Mouse (Mus musculus) stomach, embryonic 16.5 days (tissue): Measurements from ENCODE around the gene Bcl2l13. TPM values are rescaled to one million over a fixed set of nuclear protein-coding genes. Genes with fewer than 3 reads are reported as not detected.

Experiments
- ATAC-seq: fragments of 200-750 bp; cut with Nextera tagmentation; 2 replicates; pipeline ENCODE4 v1.8.0; 2017; ENCODE audit warnings: moderate number of reproducible peaks, moderate TSS enrichment; ENCODE audit not compliant: insufficient read depth, low FRiP score
- H3K27ac ChIP-seq: fragments of 300-500 bp; sonication (generic); 2 replicates; pipeline ENCODE4 v1.5.1; 2014; ENCODE audit warnings: low read length
- H3K27me3 ChIP-seq: fragments of 300-500 bp; sonication (generic); 2 replicates; pipeline ENCODE4 v1.6.1; 2014; ENCODE audit warnings: low read length, control low read depth, mixed read lengths; ENCODE audit not compliant: control insufficient read depth, insufficient read depth
- H3K36me3 ChIP-seq: fragments of 300-500 bp; sonication (generic); 2 replicates; pipeline ENCODE4 v1.6.1; 2014; ENCODE audit warnings: low read length; ENCODE audit not compliant: control insufficient read depth, insufficient read depth
- H3K4me1 ChIP-seq: fragments of 300-500 bp; sonication (generic); 2 replicates; pipeline ENCODE4 v1.6.1; 2014; ENCODE audit warnings: low read length, control low read depth, mixed read lengths; ENCODE audit not compliant: control insufficient read depth, insufficient read depth
- H3K4me2 ChIP-seq: fragments of 300-500 bp; sonication (generic); 2 replicates; pipeline ENCODE4 v1.6.1; 2014; ENCODE audit warnings: low read depth, low read length, mixed read lengths
- H3K4me3 ChIP-seq: fragments of 300-500 bp; sonication (generic); replicated peaks from 2 replicates; pipeline ENCODE4 v1.5.1; 2014; ENCODE audit warnings: mild to moderate bottlenecking, low read length
- H3K9ac ChIP-seq: fragments of 300-500 bp; sonication (generic); 2 replicates; pipeline ENCODE4 v1.6.1; 2014; ENCODE audit warnings: low read length
- H3K9me3 ChIP-seq: fragments of 300-500 bp; sonication (generic); replicated peaks from 2 replicates; pipeline ENCODE4 v1.6.1; 2016; ENCODE audit warnings: low read length, control low read depth; ENCODE audit not compliant: control insufficient read depth
- WGBS: fragments of 180-500 bp; shearing (Covaris S2); extraction: QIAGEN DNeasy Blood & Tissue Kit; methylation state at CpG from one replicate; pipeline ENCODE4 v1.1.7; 2014; 5-methylcytosine and 5-hydroxymethylcytosine counted together
- polyA plus RNA-seq: library from polyadenylated mRNA; unstranded; fragments of >200 nt; fragmentation: Nextera tagmentation; extraction: Ambion mirVana; gene quantifications from 2 replicates; pipeline ENCODE4 v1.2.1, GENCODE M21; 2015

The Bcl2l13 gene
- polyA plus RNA-seq, 1 experiment from 2014 or later: 29.6 TPM

GRCm38 (mm10) chr6:120873874-120874273 is 37.9 kb downstream of the Bcl2l13 start:
- H3K4me3 ChIP-seq: no peak overlapping the region
- H3K27ac ChIP-seq: no peak overlapping the region
- no peaks in the 10 kb centered on the region for H3K4me1 ChIP-seq
- ATAC-seq: no peak
- H3K9ac ChIP-seq: no peak overlapping the region
- H3K27me3 ChIP-seq: no peaks in the 10 kb centered on the region
- H3K9me3 ChIP-seq: no peaks in the 10 kb centered on the region
- H3K4me2 ChIP-seq: no peak overlapping the region
- 44% methylated on average over 9 of the region's 9 CpGs for WGBS
- no peaks in the 10 kb centered on the region; the same call in 1 of the 2 replicates for H3K36me3 ChIP-seq

- H3K36me3 ChIP-seq: peaks cover 25% of the 10 kb centered on the region; the same call in 1 of the 2 replicates
- 70% methylated on average over 5 of the region's 5 CpGs for WGBS
These were observed 43.0 kb downstream of the Bcl2l13 start for GRCm38 (mm10) chr6:120879046-120879445.

GRCm38 (mm10) chr6:120884436-120884835 is 48.4 kb downstream of the Bcl2l13 start:
- H3K4me3 ChIP-seq: no peak overlapping the region
- H3K4me1 ChIP-seq: no peaks in the 10 kb centered on the region
- peaks cover 36% of the 10 kb centered on the region; the same call in 1 of the 2 replicates for H3K36me3 ChIP-seq
- WGBS: 93% methylated on average over 6 of the region's 6 CpGs
- no peak overlapping the region for H3K4me2 ChIP-seq
- no peaks in the 10 kb centered on the region for H3K27me3 ChIP-seq
- no peak overlapping the region for H3K27ac ChIP-seq
- no peak for ATAC-seq
- H3K9me3 ChIP-seq: no peaks in the 10 kb centered on the region; the same call in 1 of the 2 replicates
- H3K9ac ChIP-seq: no peak overlapping the region

More at GRCm38 (mm10) chr6:120879046-120879445, 43.0 kb downstream of the Bcl2l13 start:
- ATAC-seq: no peak
- Histone ChIP-seq H3K4me1 (no peaks in the 10 kb centered on the region), H3K4me2 (no peak overlapping the region), H3K9me3 (no peaks in the 10 kb centered on the region; the same call in 1 of the 2 replicates), H3K27ac (no peak overlapping the region), H3K27me3 (no peaks in the 10 kb centered on the region), H3K9ac (no peak overlapping the region), H3K4me3 (no peak overlapping the region)

GRCm38 (mm10) chr6:120886696-120887095 is 50.7 kb downstream of the Bcl2l13 start:
- Histone ChIP-seq H3K9ac (no peak overlapping the region), H3K9me3 (no peaks in the 10 kb centered on the region; the same call in 1 of the 2 replicates), H3K4me1 (no peaks in the 10 kb centered on the region), H3K36me3 (peaks cover 30% of the 10 kb centered on the region; the same call in 1 of the 2 replicates), H3K4me2 (no peak overlapping the region), H3K27me3 (no peaks in the 10 kb centered on the region), H3K27ac (no peak overlapping the region), H3K4me3 (no peak overlapping the region)
- 91% methylated on average over 17 of the region's 17 CpGs for WGBS
- no peak for ATAC-seq

GRCm38 (mm10) chr6:120894089-120894488 is 58.1 kb downstream of the Bcl2l13 start:
- H3K9me3 ChIP-seq: no peaks in the 10 kb centered on the region
- no peak overlapping the region for H3K9ac ChIP-seq
- no peak overlapping the region for H3K4me2 ChIP-seq
- H3K4me3 ChIP-seq: no peak overlapping the region
- no peak overlapping the region for H3K27ac ChIP-seq
- H3K4me1 ChIP-seq: no peaks in the 10 kb centered on the region
- 0 out of 2 replicates have a peak, but pooled peaks cover 5% of the 10 kb centered on the region for H3K36me3 ChIP-seq
- WGBS: 93% methylated on average over 9 of the region's 9 CpGs
- no peak for ATAC-seq
- H3K27me3 ChIP-seq: no peaks in the 10 kb centered on the region

GRCm38 (mm10) chr6:120894524-120894923 is 58.5 kb downstream of the Bcl2l13 start:
- Histone ChIP-seq H3K27me3 (no peaks in the 10 kb centered on the region), H3K9me3 (no peaks in the 10 kb centered on the region), H3K9ac (no peak overlapping the region), H3K4me1 (no peaks in the 10 kb centered on the region), H3K36me3 (0 out of 2 replicates have a peak, but pooled peaks cover 5% of the 10 kb centered on the region), H3K4me2 (no peak overlapping the region), H3K4me3 (no peak overlapping the region), H3K27ac (no peak overlapping the region)
- WGBS: 77% methylated on average over 9 of the region's 9 CpGs
- no peak for ATAC-seq

- no peaks in the 10 kb centered on the region; the same call in 1 of the 2 replicates for H3K4me1 ChIP-seq
- 0 out of 2 replicates have a peak, but pooled peaks cover 5% of the 10 kb centered on the region for H3K36me3 ChIP-seq
- 67% methylated on average over 6 of the region's 6 CpGs for WGBS
- no peak for ATAC-seq
- no peaks in the 10 kb centered on the region for H3K27me3 ChIP-seq
- H3K4me3 ChIP-seq: no peak overlapping the region
- no peak overlapping the region for H3K9ac ChIP-seq
- H3K4me2 ChIP-seq: no peak overlapping the region
- no peaks in the 10 kb centered on the region for H3K9me3 ChIP-seq
- no peak overlapping the region for H3K27ac ChIP-seq
These were observed 62.3 kb downstream of the Bcl2l13 start for GRCm38 (mm10) chr6:120898188-120898833.

GRCm38 (mm10) chr6:120901776-120902645 is 66.0 kb downstream of the Bcl2l13 start:
- Histone ChIP-seq H3K9me3 (no peaks in the 10 kb centered on the region), H3K36me3 (no peaks in the 10 kb centered on the region), H3K4me1 (no peaks in the 10 kb centered on the region; the same call in 1 of the 2 replicates), H3K27me3 (no peaks in the 10 kb centered on the region), H3K27ac (no peak overlapping the region), H3K4me3 (no peak overlapping the region), H3K9ac (no peak overlapping the region), H3K4me2 (no peak overlapping the region)
- WGBS: 77% methylated on average over 14 of the region's 14 CpGs
- ATAC-seq: no peak

- H3K4me3 ChIP-seq: no peak overlapping the region
- H3K36me3 ChIP-seq: no peaks in the 10 kb centered on the region
- H3K9ac ChIP-seq: no peak overlapping the region
- WGBS: 45% methylated on average over 5 of the region's 5 CpGs
- H3K27ac ChIP-seq: no peak overlapping the region
- no peaks in the 10 kb centered on the region; the same call in 1 of the 2 replicates for H3K4me1 ChIP-seq
- H3K4me2 ChIP-seq: no peak overlapping the region
- peak; percentile 57; the same call in 1 of the 2 replicates for ATAC-seq
- H3K9me3 ChIP-seq: no peaks in the 10 kb centered on the region
- H3K27me3 ChIP-seq: no peaks in the 10 kb centered on the region
These were observed 67.5 kb downstream of the Bcl2l13 start for GRCm38 (mm10) chr6:120903450-120903912.
